ENCODE assay signal across 9 mouse cellular contexts in genomic region chr13:73765393-73765792, GRCm38 (mm10). TPM values are rescaled to one million over a fixed set of nuclear protein-coding genes. Genes with fewer than 3 reads are reported as not detected.
DNase-seq lines count a peak whose midpoint lies in the region; ATAC-seq and TF ChIP-seq lines count a peak whose summit lies in the region.
"Had no signal": no experiment of that assay in that cellular context is flagged by ENCODE, and none has a peak within 500 bp of the region (broad histone marks: within the 10 kb centered on the region; RNA-seq: fewer than 3 reads in every experiment).

No protein-coding gene starts in this region.

- no peak for TF ChIP-seq CTCF in lung, embryonic 14.5 days (IDR thresholded peaks at IDR 0.05; ENCODE audit: low read depth)

- H3K4me3 ChIP-seq in lung, embryonic 14.5 days (ENCODE audit: low read depth, low read length) = peak overlapping the region; percentile 65; the same call in 1 of the 2 replicates
- peak overlapping the region; percentile 66; the same call in 1 of the 2 replicates for H3K4me3 ChIP-seq in embryonic facial prominence, embryonic 15.5 days (replicated peaks)
- peak overlapping the region; percentile 82 for H3K4me3 ChIP-seq in limb, embryonic 10.5 days
- H3K4me3 ChIP-seq in neural tube, embryonic 15.5 days (replicated peaks) = no peak overlapping the region

- 52% methylated on average over 4 of the region's 4 CpGs for WGBS in lung, embryonic 14.5 days
- WGBS in embryonic facial prominence, embryonic 15.5 days = 70% methylated on average over 4 of the region's 4 CpGs
- 80% methylated on average over 4 of the region's 4 CpGs for whole genome bisulfite sequencing in limb, embryonic 10.5 days
- WGBS in neural tube, embryonic 15.5 days = 76% methylated on average over 4 of the region's 4 CpGs

- peak; percentile 14 for DNase-seq in lung, embryonic 14.5 days
- no peak for DNase-seq in lung, adult 18-20 months
- no peak for DNase-seq in limb, embryonic 10.5 days (ENCODE audit: low spot score)
- DNase-seq in cerebellum, adult 8-10 months = no peak
- DNase-seq in adrenal gland, adult 18-20 months (ENCODE audit: low spot score in 2 of 2) = no peak
- DNase-seq in kidney, adult 18-20 months = no peak
- DNase-seq: cerebellum, postnatal 36 days had no signal

- no peak overlapping the region for H3K27ac ChIP-seq in lung, embryonic 14.5 days (ENCODE audit: low read depth)
- no peak overlapping the region for H3K27ac ChIP-seq in embryonic facial prominence, embryonic 15.5 days (replicated peaks)
- H3K27ac ChIP-seq in limb, embryonic 10.5 days = peak overlapping the region; percentile 91
- no peak overlapping the region for H3K27ac ChIP-seq in neural tube, embryonic 15.5 days (replicated peaks)

- H3K27me3 ChIP-seq in lung, embryonic 14.5 days (ENCODE audit: insufficient read depth, low read length) = no peaks in the 10 kb centered on the region
- H3K27me3 ChIP-seq in embryonic facial prominence, embryonic 15.5 days = no peaks in the 10 kb centered on the region
- no peaks in the 10 kb centered on the region for H3K27me3 ChIP-seq in limb, embryonic 10.5 days (ENCODE audit: low read depth, poor library complexity, severe bottlenecking)
- no peaks in the 10 kb centered on the region for H3K27me3 ChIP-seq in neural tube, embryonic 15.5 days (replicated peaks)

- H3K4me2 ChIP-seq in lung, embryonic 14.5 days = peak overlapping the region; percentile 96
- peak overlapping the region; percentile 89 for H3K4me2 ChIP-seq in embryonic facial prominence, embryonic 15.5 days (replicated peaks)
- peak overlapping the region; percentile 96 for H3K4me2 ChIP-seq in neural tube, embryonic 15.5 days

- peak overlapping the region; percentile 79; the same call in 1 of the 2 replicates for H3K9ac ChIP-seq in lung, embryonic 14.5 days
- H3K9ac ChIP-seq in embryonic facial prominence, embryonic 15.5 days = no peak overlapping the region
- no peak overlapping the region for H3K9ac ChIP-seq in neural tube, embryonic 15.5 days (replicated peaks)

- peaks cover 7% of the 10 kb centered on the region for H3K4me1 ChIP-seq in lung, embryonic 14.5 days (ENCODE audit: insufficient read depth)
- H3K4me1 ChIP-seq in embryonic facial prominence, embryonic 15.5 days = peaks cover 40% of the 10 kb centered on the region
- peaks cover 58% of the 10 kb centered on the region for H3K4me1 ChIP-seq in limb, embryonic 10.5 days
- H3K4me1 ChIP-seq in neural tube, embryonic 15.5 days = peaks cover 22% of the 10 kb centered on the region

- H3K36me3 ChIP-seq in lung, embryonic 14.5 days (ENCODE audit: insufficient read depth) = no peaks in the 10 kb centered on the region; the same call in 1 of the 2 replicates
- no peaks in the 10 kb centered on the region for H3K36me3 ChIP-seq in embryonic facial prominence, embryonic 15.5 days
- H3K36me3 ChIP-seq in limb, embryonic 10.5 days = peaks cover 42% of the 10 kb centered on the region
- H3K36me3 ChIP-seq in neural tube, embryonic 15.5 days = no peaks in the 10 kb centered on the region

- ATAC-seq in lung, embryonic 14.5 days (ENCODE audit: insufficient read depth) = no peak
- no peak for ATAC-seq in embryonic facial prominence, embryonic 15.5 days (ENCODE audit: insufficient number of reproducible peaks, low FRiP score, low TSS enrichment, low read depth)
- no peak for ATAC-seq in neural tube, embryonic 15.5 days (ENCODE audit: low FRiP score)

- no peaks in the 10 kb centered on the region for H3K9me3 ChIP-seq in lung, embryonic 14.5 days (ENCODE audit: low read depth, low read length)
- no peaks in the 10 kb centered on the region for H3K9me3 ChIP-seq in embryonic facial prominence, embryonic 15.5 days (replicated peaks)
- no peaks in the 10 kb centered on the region for H3K9me3 ChIP-seq in limb, embryonic 10.5 days (replicated peaks)
- no peaks in the 10 kb centered on the region for H3K9me3 ChIP-seq in neural tube, embryonic 15.5 days (replicated peaks)

RNA-seq across cellular contexts. Expression of gene Slc12a7, which starts 32.5 kb away (rescaled TPM):
- polyA plus RNA-seq in lung, embryonic 14.5 days (2014; fragmentation: Nextera tagmentation; extraction: Ambion mirVana) = 17.9 and 19.7 TPM in 2 replicates
- 14.4 and 18.4 TPM in 2 replicates for polyA plus RNA-seq in embryonic facial prominence, embryonic 15.5 days (2015; fragmentation: Nextera tagmentation; extraction: Ambion mirVana)
- polyA plus RNA-seq in limb, embryonic 10.5 days (2016; fragmentation: Nextera tagmentation; extraction: Ambion mirVana) = 49.5 and 59.6 TPM in 2 replicates
- 7.4 and 10.2 TPM in 2 replicates for polyA plus RNA-seq in neural tube, embryonic 15.5 days (2015; fragmentation: Nextera tagmentation; extraction: Ambion mirVana)
- total RNA-seq in adrenal gland, adult 18-20 months (2021) = 10 to 100 TPM; 33.1 to 38.4 TPM
